Comparison of ENCODE assay signal across 15 mouse cellular contexts in the genomic region with DNA sequence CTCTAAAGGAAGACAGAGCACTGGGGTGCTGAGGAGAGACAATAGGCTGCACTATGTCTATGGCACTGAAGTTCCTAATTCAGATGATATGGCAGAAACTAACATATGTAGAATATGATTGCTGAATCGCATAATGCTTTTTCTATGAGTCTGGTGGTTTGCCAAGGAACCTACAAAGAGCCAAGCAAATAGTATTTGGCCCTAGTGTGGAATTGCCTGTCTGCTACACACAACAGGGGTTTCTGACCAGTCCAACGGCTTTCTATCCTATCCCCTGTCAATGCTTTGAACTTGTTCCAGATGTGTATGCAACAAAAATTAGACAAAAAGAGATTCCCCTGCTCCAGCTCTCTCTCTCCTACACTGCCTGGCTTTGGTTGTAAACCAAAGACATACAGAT.
DNase-seq lines count a peak whose midpoint lies in the region; ATAC-seq and TF ChIP-seq lines count a peak whose summit lies in the region.
"Had no signal": no experiment of that assay in that cellular context is flagged by ENCODE, and none has a peak within 500 bp of the region (broad histone marks: within the 10 kb centered on the region; RNA-seq: fewer than 3 reads in every experiment).

No protein-coding gene starts in this region.

- no peak for ATAC-seq in embryonic facial prominence, embryonic 13.5 days (ENCODE audit: insufficient number of reproducible peaks, insufficient read depth, low FRiP score, low TSS enrichment, low read depth)
- ATAC-seq in hindbrain, embryonic 13.5 days (ENCODE audit: low FRiP score): no peak
- no peak for ATAC-seq in midbrain, embryonic 11.5 days (ENCODE audit: low FRiP score)
- no peak for ATAC-seq in inflammation-experienced regulatory T-cells, adult 6 months
- ATAC-seq: CD4-positive, CD25-positive, alpha-beta regulatory T cell, adult 4 months had no signal

- no peaks in the 10 kb centered on the region for H3K27me3 ChIP-seq in embryonic facial prominence, embryonic 10.5 days (replicated peaks; ENCODE audit: low read depth, poor library complexity, severe bottlenecking)
- no peaks in the 10 kb centered on the region for H3K27me3 ChIP-seq in embryonic facial prominence, embryonic 13.5 days
- no peaks in the 10 kb centered on the region for H3K27me3 ChIP-seq in hindbrain, embryonic 13.5 days
- no peaks in the 10 kb centered on the region for H3K27me3 ChIP-seq in midbrain, embryonic 11.5 days (ENCODE audit: control insufficient read depth, insufficient read depth, low read length)
- no peaks in the 10 kb centered on the region for H3K27me3 ChIP-seq in kidney, adult 2 months (replicated peaks; ENCODE audit: control insufficient read depth, insufficient read depth, low read length)
- H3K27me3 ChIP-seq: liver, embryonic 13.5 days had no signal

- peaks cover 22% of the 10 kb centered on the region for H3K4me1 ChIP-seq in embryonic facial prominence, embryonic 10.5 days
- H3K4me1 ChIP-seq in embryonic facial prominence, embryonic 13.5 days: peaks cover 21% of the 10 kb centered on the region
- H3K4me1 ChIP-seq in hindbrain, embryonic 13.5 days (replicated peaks): peaks cover 18% of the 10 kb centered on the region; the same call in 1 of the 2 replicates
- H3K4me1 ChIP-seq in midbrain, embryonic 11.5 days (ENCODE audit: control insufficient read depth, insufficient read depth, low read length): peaks cover 6% of the 10 kb centered on the region
- H3K4me1 ChIP-seq in kidney, adult 2 months (ENCODE audit: control insufficient read depth, insufficient read depth, low read length): no peaks in the 10 kb centered on the region
- H3K4me1 ChIP-seq: heart, embryonic 10.5 days; liver, embryonic 13.5 days had no signal

- H3K4me2 ChIP-seq in embryonic facial prominence, embryonic 13.5 days: no peak overlapping the region
- H3K4me2 ChIP-seq in hindbrain, embryonic 13.5 days: no peak overlapping the region
- no peak overlapping the region for H3K4me2 ChIP-seq in midbrain, embryonic 11.5 days
- H3K4me2 ChIP-seq: liver, embryonic 13.5 days had no signal

- TF ChIP-seq CTCF in kidney, adult 2 months (conservative IDR thresholded peaks at IDR 0.05; ENCODE audit: insufficient read depth, insufficient read length, low read depth, low read length): no peak

- no peak for DNase-seq in embryonic facial prominence, embryonic 10.5 days (ENCODE audit: low spot score)
- no peak for DNase-seq in midbrain, embryonic 11.5 days (ENCODE audit: low spot score, missing footprints)
- no peak for DNase-seq in thymus, postnatal 4 days
- DNase-seq in kidney, adult 2 months: no peak
- DNase-seq: cerebellum, adult 11 months; gastrocnemius, adult 2 months; heart, postnatal 36 days; liver, embryonic 13.5 days; right cerebral cortex, postnatal 14 days; thymus, adult 2 months had no signal

- no peak overlapping the region for H3K9ac ChIP-seq in embryonic facial prominence, embryonic 13.5 days
- no peak overlapping the region for H3K9ac ChIP-seq in hindbrain, embryonic 13.5 days
- H3K9ac ChIP-seq in midbrain, embryonic 11.5 days (ENCODE audit: low read length): no peak overlapping the region
- H3K9ac ChIP-seq: liver, embryonic 13.5 days had no signal

- 65% methylated on average over 2 of the region's 2 CpGs for WGBS in embryonic facial prominence, embryonic 10.5 days
- WGBS in embryonic facial prominence, embryonic 13.5 days: 36% methylated on average over 2 of the region's 2 CpGs
- WGBS in hindbrain, embryonic 13.5 days: 81% methylated on average over 2 of the region's 2 CpGs
- WGBS in midbrain, embryonic 11.5 days: 81% methylated on average over 2 of the region's 2 CpGs
- WGBS in kidney, adult 2 months: 80% methylated on average over 2 of the region's 2 CpGs

- no peak for TF ChIP-seq POLR2A in kidney, adult 2 months (IDR thresholded peaks at IDR 0.05; ENCODE audit: low read depth, low read length)

- H3K9me3 ChIP-seq in embryonic facial prominence, embryonic 10.5 days: no peaks in the 10 kb centered on the region
- H3K9me3 ChIP-seq in embryonic facial prominence, embryonic 13.5 days: no peaks in the 10 kb centered on the region
- H3K9me3 ChIP-seq in hindbrain, embryonic 13.5 days: no peaks in the 10 kb centered on the region
- no peaks in the 10 kb centered on the region for H3K9me3 ChIP-seq in midbrain, embryonic 11.5 days (ENCODE audit: control insufficient read depth, low read length)
- H3K9me3 ChIP-seq: heart, embryonic 10.5 days; liver, embryonic 13.5 days had no signal

- H3K4me3 ChIP-seq in embryonic facial prominence, embryonic 10.5 days: no peak overlapping the region
- H3K4me3 ChIP-seq in embryonic facial prominence, embryonic 13.5 days: no peak overlapping the region
- H3K4me3 ChIP-seq in hindbrain, embryonic 13.5 days: no peak overlapping the region
- no peak overlapping the region for H3K4me3 ChIP-seq in midbrain, embryonic 11.5 days (ENCODE audit: low read depth, low read length)
- H3K4me3 ChIP-seq in kidney, adult 2 months (ENCODE audit: insufficient read depth, low read depth, low read length): no peak overlapping the region
- H3K4me3 ChIP-seq: gastrocnemius, adult 2 months; heart, embryonic 10.5 days; liver, embryonic 13.5 days had no signal

- H3K36me3 ChIP-seq in embryonic facial prominence, embryonic 10.5 days (replicated peaks): no peaks in the 10 kb centered on the region
- no peaks in the 10 kb centered on the region for H3K36me3 ChIP-seq in embryonic facial prominence, embryonic 13.5 days
- no peaks in the 10 kb centered on the region for H3K36me3 ChIP-seq in hindbrain, embryonic 13.5 days
- no peaks in the 10 kb centered on the region; the same call in 1 of the 2 replicates for H3K36me3 ChIP-seq in midbrain, embryonic 11.5 days (ENCODE audit: control insufficient read depth, insufficient read depth, low read length)
- no peaks in the 10 kb centered on the region for H3K36me3 ChIP-seq in kidney, adult 2 months (ENCODE audit: control insufficient read depth, insufficient read depth, low read length)
- H3K36me3 ChIP-seq: heart, embryonic 10.5 days; liver, embryonic 13.5 days had no signal

- peak overlapping the region; percentile 72 for H3K27ac ChIP-seq in embryonic facial prominence, embryonic 10.5 days (replicated peaks)
- H3K27ac ChIP-seq in embryonic facial prominence, embryonic 13.5 days: peak overlapping the region; percentile 68
- peak overlapping the region; percentile 61 for H3K27ac ChIP-seq in hindbrain, embryonic 13.5 days
- H3K27ac ChIP-seq in midbrain, embryonic 11.5 days (ENCODE audit: low read depth, low read length): peak overlapping the region; percentile 44
- no peak overlapping the region for H3K27ac ChIP-seq in kidney, adult 2 months (ENCODE audit: insufficient read depth, low read depth, low read length)
- H3K27ac ChIP-seq: gastrocnemius, adult 2 months; heart, embryonic 10.5 days; liver, embryonic 13.5 days had no signal
